Mouse (Mus musculus): ENCODE data around the gene Olfr884. TPM values are rescaled to one million over a fixed set of nuclear protein-coding genes. Genes with fewer than 3 reads are reported as not detected.

Gene Olfr884
- not detected in 2 replicates for polyA plus RNA-seq (2016; fragmentation: Nextera tagmentation; extraction: Ambion mirVana)

GRCm38 (mm10) chr9:38046255-38046654, at the start of gene Olfr884:
Gene Olfr884 (plus strand): TSS chr9:38046555.
- Histone ChIP-seq H3K9me3 (no peaks in the 10 kb centered on the region), H3K27me3 (ENCODE audit: poor library complexity, severe bottlenecking) (no peaks in the 10 kb centered on the region), H3K4me3 (no peak within 1 kb of the TSS), H3K27ac (no peak within 1 kb of the TSS), H3K36me3 (replicated peaks) (no peaks in the 10 kb centered on the region), H3K4me1 (no peaks in the 10 kb centered on the region)
- no peak for DNase-seq (ENCODE audit: extremely low spot score, low spot score)
- 87% methylated on average over 1 of the region's 1 CpGs for WGBS

- H3K4me3 ChIP-seq = no peak overlapping the region
- H3K27ac ChIP-seq = no peak overlapping the region
- no peaks in the 10 kb centered on the region for H3K9me3 ChIP-seq
- no peaks in the 10 kb centered on the region for H3K4me1 ChIP-seq
- DNase-seq (ENCODE audit: extremely low spot score, low spot score) = no peak
- WGBS = 62% methylated on average over 2 of the region's 2 CpGs
- no peaks in the 10 kb centered on the region for H3K27me3 ChIP-seq (ENCODE audit: poor library complexity, severe bottlenecking)
- no peaks in the 10 kb centered on the region for H3K36me3 ChIP-seq (replicated peaks)
These were observed 47.7 kb upstream of the Olfr884 start for GRCm38 (mm10) chr9:37998581-37999204.

DNA sequence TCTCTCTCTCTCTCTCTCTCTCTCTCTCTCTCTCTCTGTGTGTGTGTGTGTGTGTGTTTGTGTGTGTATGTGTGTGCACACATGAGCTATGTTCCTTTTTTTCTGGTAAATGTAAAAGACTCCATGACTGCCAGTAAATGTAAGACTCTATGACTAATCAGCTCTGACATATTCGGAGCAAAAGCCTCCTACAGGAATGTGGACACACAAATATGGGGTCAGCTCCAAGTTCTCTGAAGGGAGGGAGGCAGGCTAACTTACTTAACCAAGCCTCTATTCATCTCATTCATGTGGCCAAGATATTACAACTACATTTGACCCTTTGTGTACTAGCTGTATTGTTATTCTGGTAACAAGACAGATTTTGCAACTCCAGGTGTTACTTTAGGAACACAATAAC, 46.3 kb upstream of the Olfr884 start:
- Histone ChIP-seq H3K36me3 (replicated peaks) (no peaks in the 10 kb centered on the region), H3K27me3 (ENCODE audit: poor library complexity, severe bottlenecking) (no peaks in the 10 kb centered on the region), H3K9me3 (no peaks in the 10 kb centered on the region), H3K4me1 (no peaks in the 10 kb centered on the region), H3K4me3 (no peak overlapping the region), H3K27ac (no peak overlapping the region)
- WGBS = 80% methylated on average over 1 of the region's 1 CpGs
- DNase-seq (ENCODE audit: extremely low spot score, low spot score) = no peak

GRCm38 (mm10) chr9:38025508-38025907, 20.8 kb upstream of the Olfr884 start, which contains the start of gene Olfr883:
Gene Olfr883 (plus strand): TSS chr9:38025808.
- no peak for DNase-seq (ENCODE audit: extremely low spot score, low spot score)
- H3K4me1 ChIP-seq = no peaks in the 10 kb centered on the region
- no peaks in the 10 kb centered on the region for H3K9me3 ChIP-seq
- no peaks in the 10 kb centered on the region for H3K36me3 ChIP-seq (replicated peaks)
- H3K4me3 ChIP-seq = no peak within 1 kb of the TSS
- 82% methylated on average over 1 of the region's 1 CpGs for WGBS
- no peak within 1 kb of the TSS for H3K27ac ChIP-seq
- no peaks in the 10 kb centered on the region for H3K27me3 ChIP-seq (ENCODE audit: poor library complexity, severe bottlenecking)

DNA sequence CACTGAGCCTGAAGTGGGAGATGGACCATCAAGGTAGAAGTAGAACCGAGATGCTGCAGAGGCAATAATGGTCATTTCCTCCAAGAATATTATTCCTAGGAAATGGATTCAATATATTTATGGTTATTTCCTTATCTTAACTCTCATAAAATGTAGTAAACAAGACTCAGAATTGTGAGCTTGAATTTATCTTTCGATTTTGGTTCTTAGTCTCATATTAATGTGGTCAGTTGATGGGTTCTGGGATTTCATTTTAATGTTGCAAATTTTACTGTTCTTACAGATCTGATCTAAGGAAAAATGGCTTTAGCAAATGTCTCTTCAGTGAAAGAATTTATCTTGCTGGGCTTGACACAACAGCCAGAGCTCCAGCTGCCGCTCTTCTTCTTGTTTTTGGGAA, 14.7 kb downstream of the Olfr884 start, which contains the start of gene Olfr885:
TSS of gene Olfr885 (plus strand) at position 301 of the 400 bp plus-strand sequence.
- WGBS = 95% methylated on average over 3 of the region's 3 CpGs
- no peak within 1 kb of the TSS for H3K27ac ChIP-seq
- no peak for DNase-seq (ENCODE audit: extremely low spot score, low spot score)
- H3K4me3 ChIP-seq = no peak within 1 kb of the TSS
- no peaks in the 10 kb centered on the region for H3K36me3 ChIP-seq (replicated peaks)
- H3K4me1 ChIP-seq = no peaks in the 10 kb centered on the region
- H3K9me3 ChIP-seq = no peaks in the 10 kb centered on the region
- H3K27me3 ChIP-seq (ENCODE audit: poor library complexity, severe bottlenecking) = no peaks in the 10 kb centered on the region

GRCm38 (mm10) chr9:38083772-38084171, 37.4 kb downstream of the Olfr884 start, which contains the start of gene Olfr887:
Gene Olfr887 (plus strand): TSS chr9:38084072.
- no peaks in the 10 kb centered on the region for H3K36me3 ChIP-seq (replicated peaks)
- 85% methylated on average over 1 of the region's 1 CpGs for WGBS
- no peak within 1 kb of the TSS for H3K27ac ChIP-seq
- no peak within 1 kb of the TSS for H3K4me3 ChIP-seq
- no peaks in the 10 kb centered on the region for H3K4me1 ChIP-seq
- H3K9me3 ChIP-seq = no peaks in the 10 kb centered on the region
- DNase-seq (ENCODE audit: extremely low spot score, low spot score) = no peak
- no peaks in the 10 kb centered on the region for H3K27me3 ChIP-seq (ENCODE audit: poor library complexity, severe bottlenecking)

Other genes with a start within 250 kb of the Olfr884 start
- not detected in 2 replicates for gene Olfr876, start 243.5 kb upstream of the Olfr884 start, polyA plus RNA-seq (2016; fragmentation: Nextera tagmentation; extraction: Ambion mirVana)
- not detected in 2 replicates for gene Olfr877, start 192.3 kb upstream of the Olfr884 start, polyA plus RNA-seq (2016; fragmentation: Nextera tagmentation; extraction: Ambion mirVana)
- not detected in 2 replicates for gene Olfr145, start 149.8 kb upstream of the Olfr884 start, polyA plus RNA-seq (2016; fragmentation: Nextera tagmentation; extraction: Ambion mirVana)
- not detected in 2 replicates for gene Olfr878, start 128.7 kb upstream of the Olfr884 start, polyA plus RNA-seq (2016; fragmentation: Nextera tagmentation; extraction: Ambion mirVana)
- gene Olfr881, start 54.7 kb upstream of the Olfr884 start, polyA plus RNA-seq (2016; fragmentation: Nextera tagmentation; extraction: Ambion mirVana) = not detected in 2 replicates
- not detected in 2 replicates for gene Olfr883, start 20.7 kb upstream of the Olfr884 start, polyA plus RNA-seq (2016; fragmentation: Nextera tagmentation; extraction: Ambion mirVana)
- not detected in 2 replicates for gene Olfr885, start 14.8 kb downstream of the Olfr884 start, polyA plus RNA-seq (2016; fragmentation: Nextera tagmentation; extraction: Ambion mirVana)
- not detected in 2 replicates for gene Olfr887, start 37.5 kb downstream of the Olfr884 start, polyA plus RNA-seq (2016; fragmentation: Nextera tagmentation; extraction: Ambion mirVana)
- not detected in 2 replicates for gene Olfr888, start 61.6 kb downstream of the Olfr884 start, polyA plus RNA-seq (2016; fragmentation: Nextera tagmentation; extraction: Ambion mirVana)
- 0.16 and 0.19 TPM in 2 replicates for gene Olfr889, start 68.6 kb downstream of the Olfr884 start, polyA plus RNA-seq (2016; fragmentation: Nextera tagmentation; extraction: Ambion mirVana)
- not detected in 2 replicates for gene Olfr890, start 96.0 kb downstream of the Olfr884 start, polyA plus RNA-seq (2016; fragmentation: Nextera tagmentation; extraction: Ambion mirVana)
- not detected in 2 replicates for gene Olfr891, start 134.3 kb downstream of the Olfr884 start, polyA plus RNA-seq (2016; fragmentation: Nextera tagmentation; extraction: Ambion mirVana)
- gene Olfr893, start 161.8 kb downstream of the Olfr884 start, polyA plus RNA-seq (2016; fragmentation: Nextera tagmentation; extraction: Ambion mirVana) = not detected in 2 replicates
- not detected in 2 replicates for gene Olfr894, start 171.5 kb downstream of the Olfr884 start, polyA plus RNA-seq (2016; fragmentation: Nextera tagmentation; extraction: Ambion mirVana)
- gene Olfr143, start 206.2 kb downstream of the Olfr884 start, polyA plus RNA-seq (2016; fragmentation: Nextera tagmentation; extraction: Ambion mirVana) = not detected in 2 replicates
- not detected in 2 replicates for gene Olfr895, start 221.3 kb downstream of the Olfr884 start, polyA plus RNA-seq (2016; fragmentation: Nextera tagmentation; extraction: Ambion mirVana)
- not detected in 2 replicates for gene Olfr896-ps1, start 244.6 kb downstream of the Olfr884 start, polyA plus RNA-seq (2016; fragmentation: Nextera tagmentation; extraction: Ambion mirVana)

All from forebrain, embryonic 10.5 days (tissue).